Mouse (Mus musculus) lung, postnatal 0 days (tissue): ENCODE data around the gene Slc25a23.

ENCODE experiments used
- CTCF ChIP-seq: IDR thresholded peaks from 2 replicates; pipeline ENCODE4 v1.5.1; 2016; ENCODE audit warnings: antibody characterized with exemption, mild to moderate bottlenecking
- EP300 ChIP-seq: IDR thresholded peaks from 2 replicates; pipeline ENCODE4 v1.6.1; 2016; ENCODE audit warnings: antibody characterized with exemption, mild to moderate bottlenecking, control low read depth

- TF ChIP-seq CTCF (no peak), EP300 (no peak)
These were observed 38.7 kb downstream of the Slc25a23 start for GRCm38 (mm10) chr17:57020960-57021359.
